Mouse (Mus musculus) R1 (cell line): Measurements from ENCODE around the gene Prokr2.

Source experiments
- DNase-seq: peaks from one replicate; pipeline ENCODE4 v3.0.0-alpha.2; 2018; ENCODE audit warnings: low read depth, low spot score

Gene Prokr2

DNA sequence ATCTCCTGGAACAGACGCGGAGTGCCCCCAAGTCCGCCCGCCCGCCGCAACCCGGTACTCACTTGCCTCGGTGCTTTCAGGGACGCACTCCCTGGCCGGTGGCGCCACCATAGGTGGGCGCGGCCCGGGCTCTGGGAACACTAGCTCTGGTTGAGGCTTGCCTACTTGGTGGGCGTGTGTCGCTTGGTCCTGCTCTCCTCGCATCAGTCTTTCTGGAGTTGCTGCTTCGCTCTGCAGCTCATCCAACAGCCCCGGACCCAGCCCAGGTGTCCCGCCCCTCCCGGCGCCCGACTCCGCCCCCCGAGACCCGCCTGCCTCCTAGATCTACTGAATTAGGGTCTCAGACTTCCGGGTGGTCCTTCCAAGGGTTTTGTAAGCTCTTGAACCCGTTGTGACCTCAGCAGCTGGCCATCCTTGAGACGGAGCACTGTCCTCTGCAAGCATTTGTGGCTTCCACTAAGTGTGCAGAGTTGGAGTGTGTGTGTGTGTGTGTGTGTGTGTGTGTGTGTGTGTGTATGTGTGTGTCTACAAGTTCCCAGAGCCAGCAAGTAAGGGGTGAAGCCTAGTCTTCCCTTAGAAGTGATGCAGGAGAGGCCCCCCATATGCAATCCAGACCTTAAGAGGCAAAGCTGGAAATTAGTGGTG is at the start of gene Prokr2:
Gene Prokr2, minus strand, starts transcription at position 254 of the 645 bp plus-strand sequence.
- peak; percentile 62 for DNase-seq

DNA sequence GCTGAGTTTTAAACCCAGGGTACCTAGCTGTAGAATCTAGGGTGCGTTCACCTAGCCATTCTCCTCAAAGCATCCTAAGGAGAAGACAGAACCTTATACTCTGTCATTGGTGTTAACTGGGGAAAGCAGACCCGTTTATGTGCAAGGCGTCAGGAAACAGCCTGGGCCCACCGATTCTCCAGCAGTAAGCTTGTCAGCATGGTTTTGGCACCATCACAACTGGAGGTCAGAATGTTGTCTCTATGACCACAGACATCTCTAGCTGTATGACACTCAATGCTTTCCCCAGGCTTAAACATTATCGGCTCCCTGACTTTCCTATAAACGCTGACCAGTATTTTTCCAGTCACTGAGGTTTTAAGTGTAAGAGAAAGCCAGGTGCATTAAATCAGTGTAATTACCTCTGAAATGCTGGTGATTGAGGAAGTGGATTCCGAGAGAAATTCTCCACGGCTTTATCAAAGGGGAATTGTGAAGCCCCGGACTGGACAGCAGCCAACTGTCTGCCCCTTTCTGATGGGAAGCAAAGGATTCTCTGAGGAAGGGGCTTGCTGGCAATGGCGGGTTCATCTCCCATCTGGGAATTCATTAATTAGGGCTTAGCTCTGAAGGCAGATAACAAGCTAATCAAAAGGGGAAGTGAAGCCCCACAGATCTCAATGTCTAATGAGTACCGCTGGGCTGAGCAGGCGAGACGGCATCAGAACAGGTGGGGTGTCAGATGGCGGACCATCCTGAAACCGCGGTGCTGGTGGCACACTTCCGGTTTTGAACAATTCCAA is 42.1 kb upstream of the Prokr2 start:
- DNase-seq = no peak

DNA sequence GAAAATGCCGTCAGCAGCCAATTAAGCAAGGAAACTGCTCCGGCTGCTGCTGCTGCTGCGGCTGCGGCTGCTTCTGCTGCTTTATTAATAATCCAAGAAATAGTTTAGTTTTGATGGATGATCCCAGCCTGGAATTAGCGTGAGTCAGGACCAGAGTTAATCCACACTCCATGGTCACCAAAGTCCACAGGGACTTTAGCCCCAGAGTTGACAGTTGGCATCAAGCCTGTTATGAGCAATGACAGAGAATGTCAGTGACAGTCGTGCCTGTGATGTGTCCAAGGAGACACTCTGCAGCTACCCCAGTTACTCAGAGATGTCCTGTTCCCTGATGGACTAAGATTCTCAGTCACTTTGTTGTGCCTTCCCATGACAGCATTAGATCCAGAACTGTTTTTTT is 40.3 kb upstream of the Prokr2 start:
- no peak for DNase-seq

DNA sequence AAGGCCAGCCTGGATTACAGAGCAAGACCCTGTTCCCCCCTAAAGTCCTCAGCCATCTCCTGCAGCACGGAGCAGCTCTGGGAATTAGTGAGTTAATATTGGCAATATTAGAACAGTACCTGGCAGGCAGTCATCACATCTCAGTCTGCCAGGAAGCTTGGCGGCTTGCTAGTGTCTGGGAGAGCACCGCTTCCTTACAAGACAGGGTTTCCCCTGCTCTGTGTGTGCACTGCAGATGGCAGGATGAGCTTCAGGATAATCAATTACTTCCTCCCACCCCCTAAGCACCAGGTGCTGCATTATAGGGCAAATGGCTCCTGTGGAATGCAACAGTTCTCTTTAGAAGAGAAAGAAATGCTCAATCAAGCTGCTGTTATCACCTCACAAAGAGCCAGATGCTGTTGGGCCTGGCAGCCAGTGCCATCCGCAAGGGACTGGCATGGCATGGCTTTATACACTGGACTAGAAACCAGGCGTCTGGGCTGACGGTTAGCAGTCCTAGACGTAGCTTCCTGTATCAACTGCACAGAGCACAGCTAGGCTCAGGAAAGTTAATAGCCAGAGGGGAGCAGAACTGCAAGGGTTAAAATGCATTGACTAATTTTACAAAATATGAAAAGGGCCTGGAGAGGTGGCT is 38.3 kb upstream of the Prokr2 start:
- DNase-seq = no peak

DNA sequence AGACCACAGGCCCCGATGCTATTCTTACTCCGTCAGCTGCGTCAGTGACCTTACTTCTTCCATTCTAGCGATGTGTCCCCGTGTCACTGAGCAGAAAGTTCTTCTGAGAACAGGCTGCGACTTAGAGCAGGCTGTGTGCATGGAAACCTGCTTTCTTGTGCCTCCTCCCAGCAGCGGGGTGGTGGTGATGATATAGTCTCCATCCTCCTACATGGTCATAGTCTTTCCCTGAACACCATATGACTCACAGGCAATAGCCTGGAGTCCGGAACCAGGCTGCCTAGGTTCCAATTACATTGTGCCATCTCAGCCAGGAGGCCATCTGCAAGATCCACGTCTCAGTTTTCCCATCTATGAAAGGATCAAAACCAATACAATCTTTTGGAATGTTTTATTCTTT is 37.6 kb upstream of the Prokr2 start:
- no peak for DNase-seq

DNA sequence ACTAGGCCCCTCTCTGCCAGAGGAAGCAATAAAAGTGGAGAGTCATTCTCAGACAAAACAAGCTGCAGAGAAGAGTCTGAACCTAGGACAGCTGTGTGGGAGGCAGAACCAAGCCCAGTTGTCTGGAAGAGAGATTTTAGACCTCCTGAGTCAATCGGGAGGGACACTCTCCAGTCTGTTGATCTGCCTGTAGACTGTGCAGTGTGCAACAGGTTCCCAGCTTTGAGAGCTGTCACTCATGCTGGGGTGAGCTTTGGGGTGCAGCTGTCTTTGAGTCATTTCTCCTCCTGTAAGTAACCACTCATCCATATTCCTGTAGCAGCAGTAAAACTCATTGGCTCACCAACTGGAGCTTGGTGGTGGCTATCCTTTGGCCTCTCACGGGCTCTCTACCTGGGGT is 33.2 kb upstream of the Prokr2 start:
- DNase-seq = no peak

DNA sequence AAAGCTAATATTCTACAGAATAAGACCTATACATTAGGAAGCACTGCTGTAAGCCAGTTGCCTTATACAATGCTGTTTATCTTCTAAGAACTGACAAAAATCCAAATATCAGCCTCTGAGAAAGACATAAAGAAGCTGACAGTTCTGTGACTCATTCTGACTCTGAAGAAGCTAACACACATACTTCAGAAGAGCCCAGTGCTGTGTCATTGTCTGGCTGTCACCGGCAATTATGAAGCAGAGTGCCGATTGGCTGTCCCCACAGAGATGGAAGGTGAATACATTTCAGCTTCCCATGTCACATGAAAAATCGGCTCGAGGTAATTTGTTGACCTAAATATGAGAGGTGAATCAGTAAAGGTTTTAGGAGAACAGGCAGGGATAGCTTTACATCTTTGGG is 24.9 kb upstream of the Prokr2 start:
- no peak for DNase-seq

DNA sequence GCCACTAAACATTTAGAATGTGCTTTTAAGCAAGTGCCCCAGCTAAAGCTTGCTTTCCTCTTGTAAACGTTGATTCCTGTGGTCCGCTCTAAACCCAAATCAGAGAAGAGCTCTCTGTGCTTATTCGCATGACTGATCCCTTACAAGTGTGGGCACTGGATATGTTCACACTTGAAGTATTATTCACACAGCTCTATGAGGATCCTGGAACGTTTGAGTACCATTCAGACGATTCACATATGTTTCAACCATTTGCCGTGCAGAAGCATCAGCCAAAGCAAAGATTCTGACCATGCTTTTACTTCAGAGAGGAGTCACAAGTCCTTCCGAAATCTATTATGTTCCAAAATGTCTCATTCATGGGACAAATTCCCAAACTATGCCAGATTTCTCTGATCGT is 12.9 kb upstream of the Prokr2 start:
- DNase-seq = no peak

DNA sequence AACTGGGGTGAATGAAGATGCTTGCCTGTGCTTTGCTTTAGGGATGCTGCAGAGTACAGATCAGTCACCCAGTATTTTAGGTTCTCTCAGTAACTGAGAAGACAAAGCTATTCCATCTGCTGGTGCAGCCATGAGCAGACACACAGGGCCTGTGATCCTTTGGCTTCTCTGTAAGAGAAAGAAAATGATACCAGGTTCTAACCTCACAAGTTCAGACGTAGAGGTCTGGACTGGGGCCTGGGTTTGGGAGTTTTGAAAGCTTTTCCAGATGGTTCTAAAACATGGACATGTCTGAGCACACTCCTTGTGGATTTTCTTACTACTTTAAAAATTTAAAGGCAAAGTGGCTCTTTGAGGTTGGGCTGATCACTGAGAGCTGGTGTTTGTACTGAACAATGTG is 10.5 kb upstream of the Prokr2 start:
- DNase-seq = no peak

DNA sequence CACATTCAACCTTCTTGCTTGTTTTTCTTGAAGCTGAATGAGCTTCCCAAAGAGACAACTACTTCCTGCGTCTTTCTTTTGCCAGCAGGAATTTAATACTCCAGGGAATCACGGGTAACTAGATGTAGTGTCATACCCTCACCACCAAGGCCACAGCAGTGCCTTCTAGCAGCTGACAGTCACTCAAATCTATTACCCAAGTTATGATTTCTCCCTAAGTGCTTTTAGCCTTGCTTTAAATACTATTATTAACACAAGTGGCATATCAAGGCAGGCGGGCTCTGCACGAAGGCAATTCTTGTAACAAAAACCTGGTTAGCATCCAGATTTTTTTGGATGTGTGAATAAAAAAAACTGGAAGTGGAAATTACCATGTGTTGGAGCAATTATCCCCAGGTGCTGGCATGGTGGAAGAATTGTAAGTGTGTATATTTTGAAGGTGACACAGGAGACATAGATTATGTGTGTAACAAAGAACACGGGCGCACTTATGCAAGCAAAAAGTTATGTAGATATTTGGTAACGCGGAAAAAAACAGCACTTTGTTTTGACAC is 5.4 kb upstream of the Prokr2 start:
- no peak for DNase-seq

DNA sequence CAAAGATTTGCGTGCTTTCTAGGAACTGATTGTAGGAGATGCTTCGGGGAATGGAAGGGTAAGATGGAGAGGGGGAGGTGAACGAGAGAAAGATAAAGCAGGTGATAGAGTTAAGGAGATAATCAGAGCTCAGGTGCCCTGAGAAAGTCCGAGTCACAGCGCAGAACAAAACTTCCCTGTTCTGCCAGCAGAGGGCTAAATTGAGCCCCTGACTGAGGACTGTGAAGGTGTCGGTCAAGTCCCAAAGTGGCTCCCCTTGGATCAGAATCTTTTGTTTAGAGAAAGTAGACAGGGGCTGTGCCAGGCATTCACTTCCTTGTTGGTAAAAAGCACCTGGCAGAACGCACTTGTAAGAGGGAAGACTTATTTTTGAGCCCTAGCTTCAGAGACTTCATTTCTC is 4.3 kb upstream of the Prokr2 start:
- DNase-seq = peak; percentile 62

DNA sequence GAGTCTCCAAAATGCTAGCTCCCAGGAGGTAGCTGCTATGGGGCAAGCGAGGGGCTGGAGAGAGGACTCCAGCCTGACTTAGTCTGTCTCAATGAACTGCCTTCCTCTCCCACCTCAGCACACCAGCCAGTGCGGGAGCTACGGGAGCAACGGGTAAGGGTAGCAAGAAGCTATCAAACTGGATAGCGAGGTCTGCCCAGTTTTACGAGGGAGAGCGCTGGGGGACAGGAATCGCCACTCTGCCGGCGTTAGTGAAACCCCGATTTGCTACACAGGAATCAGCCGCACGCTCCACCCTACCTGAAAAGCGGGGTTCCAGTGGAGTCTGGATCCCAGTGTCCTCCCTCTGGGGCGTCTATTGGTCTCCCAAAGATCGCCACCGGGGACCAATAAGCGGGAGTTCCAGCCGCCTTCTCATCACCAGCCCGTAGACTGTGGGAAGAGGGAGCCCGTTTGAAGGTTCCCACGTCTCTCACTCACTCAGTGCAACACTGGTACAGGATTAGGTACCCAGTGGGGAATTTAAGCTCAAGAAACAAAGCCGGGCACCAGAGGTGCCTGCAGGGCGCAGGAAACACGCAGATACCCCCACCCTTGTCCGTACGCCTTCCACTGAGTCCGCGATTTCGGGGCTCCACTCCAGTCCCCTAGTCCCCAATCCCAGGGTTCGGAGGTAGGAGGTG is 595 bp downstream of the Prokr2 start:
- DNase-seq = peak; percentile 21

DNA sequence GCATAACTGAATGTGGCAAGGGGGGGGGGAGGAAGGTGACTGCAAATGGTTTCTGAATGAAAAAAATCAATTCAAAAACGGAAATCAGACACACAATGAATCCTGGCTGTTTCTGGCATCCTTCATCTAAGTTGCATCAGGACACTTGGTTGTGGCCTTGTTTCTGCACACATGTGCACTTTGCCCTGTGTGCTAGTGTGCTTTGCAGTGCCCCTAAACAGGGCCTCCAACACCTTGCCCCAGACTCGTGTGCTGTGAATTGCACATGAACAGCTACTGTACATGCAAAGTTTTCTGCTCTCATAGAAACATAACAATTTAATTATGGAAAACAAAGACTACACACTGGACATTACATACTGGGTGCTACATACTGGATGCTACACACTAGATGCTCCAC is 2.9 kb downstream of the Prokr2 start:
- no peak for DNase-seq

DNA sequence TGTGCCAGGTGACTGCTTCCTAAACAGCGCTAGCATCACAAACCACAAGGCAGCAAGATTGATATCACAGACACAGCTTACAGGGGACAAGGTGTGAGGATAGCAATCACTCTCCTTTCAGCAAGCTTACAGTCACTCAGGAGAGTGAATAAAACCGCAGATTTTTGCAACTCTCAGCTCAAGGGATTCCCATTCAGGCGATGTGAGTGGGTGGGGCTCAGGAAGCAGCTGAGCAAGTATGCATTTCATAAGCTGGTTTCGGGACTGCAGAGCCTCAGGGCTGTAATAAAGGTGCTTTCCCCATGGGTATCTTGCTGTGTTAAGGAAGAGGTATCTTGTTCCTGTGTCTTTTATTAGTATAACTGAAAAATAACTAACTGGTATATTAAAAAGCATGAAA is 5.6 kb downstream of the Prokr2 start:
- no peak for DNase-seq

DNA sequence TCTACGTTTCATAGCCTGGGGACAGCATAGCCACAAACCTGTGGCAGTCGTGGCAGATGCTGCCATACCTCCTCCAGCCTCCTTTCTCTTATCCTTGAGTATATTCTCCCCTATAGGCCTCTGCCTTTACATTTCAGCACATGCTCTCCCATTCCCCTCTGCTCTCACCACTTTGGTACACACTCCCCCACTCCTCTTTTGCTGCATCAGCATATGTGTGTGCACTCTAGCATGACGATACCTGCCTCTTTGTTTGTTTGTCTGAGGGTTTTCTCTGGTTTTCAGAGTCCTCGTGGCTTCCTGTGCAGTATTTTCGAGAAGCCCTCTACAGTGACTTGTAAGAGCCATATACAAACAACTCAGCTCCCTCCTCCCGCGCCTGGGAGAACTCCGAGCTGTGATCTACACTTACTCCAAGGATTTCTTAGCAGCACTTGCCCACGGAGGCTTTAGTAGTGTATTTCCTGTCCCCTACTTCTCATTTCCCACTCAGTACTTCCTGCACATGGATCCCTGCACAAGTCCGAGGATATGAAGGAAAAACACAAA is 6.6 kb downstream of the Prokr2 start:
- DNase-seq = no peak

DNA sequence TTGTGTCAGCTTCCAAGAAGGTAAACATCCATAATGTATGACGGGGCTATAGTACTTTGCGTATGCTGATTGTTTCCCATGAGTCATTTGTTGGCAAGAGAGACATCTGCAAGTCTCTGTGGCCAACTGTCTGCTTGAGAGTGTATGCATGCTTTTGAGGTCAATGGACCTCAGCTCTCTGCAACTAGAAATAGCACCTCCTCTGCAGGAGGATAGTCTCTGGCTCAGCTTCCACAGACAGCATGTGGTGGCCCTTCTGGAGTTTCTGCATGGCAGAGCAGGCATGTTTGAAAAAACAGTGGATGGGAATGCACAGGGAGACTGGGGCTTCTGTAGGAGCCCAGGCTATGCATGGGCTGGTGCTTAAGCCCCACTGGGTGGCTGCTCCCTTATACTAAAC is 7.8 kb downstream of the Prokr2 start:
- DNase-seq = no peak

DNA sequence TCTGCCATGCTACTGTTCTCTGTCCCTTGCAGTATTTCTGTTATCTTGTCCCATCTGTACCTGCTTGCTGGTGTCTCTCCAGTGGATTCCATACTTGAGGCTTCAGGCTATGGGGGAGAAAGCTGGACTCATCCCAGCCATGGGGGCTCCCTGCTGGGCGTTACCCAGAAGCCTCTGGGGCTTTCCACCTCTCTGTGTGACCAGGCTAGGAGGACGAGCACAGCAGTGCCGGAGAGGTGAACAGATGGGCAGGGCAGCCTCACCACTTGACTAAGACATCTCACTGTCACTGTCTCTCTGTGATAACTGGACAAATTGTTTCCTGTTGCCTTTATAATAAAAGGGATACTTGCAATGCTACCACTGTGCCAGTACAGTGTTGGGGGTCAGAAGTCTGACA is 9.5 kb downstream of the Prokr2 start:
- DNase-seq = no peak

DNA sequence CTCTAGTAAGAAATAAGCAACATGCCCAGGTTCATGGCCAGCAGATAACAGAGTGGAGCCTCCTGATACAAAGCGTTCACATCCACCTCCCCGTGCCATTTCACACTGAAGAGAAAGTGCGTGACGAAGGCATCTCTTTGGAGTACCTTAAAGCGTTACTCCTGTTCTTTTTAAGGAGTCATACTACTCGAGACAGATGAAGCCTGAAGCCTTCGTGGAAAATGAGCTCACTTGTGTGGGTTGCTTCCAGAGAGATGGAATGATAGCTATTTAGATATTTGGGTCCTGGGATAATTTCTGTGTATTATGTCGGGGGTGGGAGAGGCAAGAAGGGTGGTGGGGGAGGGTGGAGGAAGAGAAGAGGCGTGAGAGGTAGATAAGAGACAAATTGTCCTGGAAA is 10.1 kb downstream of the Prokr2 start:
- no peak for DNase-seq

DNA sequence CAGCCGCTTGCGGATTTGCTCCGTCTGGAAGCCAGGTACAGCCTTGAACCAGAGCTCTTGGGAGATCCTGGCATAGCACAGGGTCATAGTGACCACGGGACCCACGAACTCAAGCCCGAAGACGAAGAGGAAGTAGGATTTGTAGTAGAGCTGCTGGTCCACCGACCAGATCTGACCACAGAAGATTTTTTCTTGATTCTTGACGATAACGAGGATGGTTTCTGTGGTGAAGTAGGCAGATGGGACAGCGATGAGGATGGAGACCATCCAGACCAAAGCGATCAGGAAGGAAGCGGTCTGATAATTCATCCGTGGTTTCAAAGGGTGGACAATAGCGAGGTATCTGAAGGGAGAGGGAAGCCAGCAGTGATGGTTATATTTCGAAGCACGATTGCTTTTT is 11.5 kb downstream of the Prokr2 start:
- no peak for DNase-seq

DNA sequence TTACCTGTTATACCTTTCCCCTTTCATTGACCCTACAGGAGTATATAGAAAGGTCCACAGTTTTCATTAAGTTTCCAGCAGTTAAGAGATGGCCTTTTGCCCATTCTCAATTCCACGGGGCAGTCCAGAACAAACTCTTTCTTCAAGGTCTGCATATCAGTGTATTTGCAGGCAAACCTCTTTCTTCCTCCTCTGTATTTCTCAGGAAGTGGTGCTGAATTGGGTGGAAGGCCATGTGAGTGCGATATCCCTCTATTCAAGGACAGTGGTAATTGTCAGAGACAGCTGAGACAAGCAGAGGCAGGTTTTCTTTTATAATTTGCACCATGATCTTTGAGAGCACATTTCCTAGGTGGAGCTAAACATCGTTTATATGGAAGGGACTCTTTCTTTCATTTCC is 16.8 kb downstream of the Prokr2 start:
- no peak for DNase-seq

DNA sequence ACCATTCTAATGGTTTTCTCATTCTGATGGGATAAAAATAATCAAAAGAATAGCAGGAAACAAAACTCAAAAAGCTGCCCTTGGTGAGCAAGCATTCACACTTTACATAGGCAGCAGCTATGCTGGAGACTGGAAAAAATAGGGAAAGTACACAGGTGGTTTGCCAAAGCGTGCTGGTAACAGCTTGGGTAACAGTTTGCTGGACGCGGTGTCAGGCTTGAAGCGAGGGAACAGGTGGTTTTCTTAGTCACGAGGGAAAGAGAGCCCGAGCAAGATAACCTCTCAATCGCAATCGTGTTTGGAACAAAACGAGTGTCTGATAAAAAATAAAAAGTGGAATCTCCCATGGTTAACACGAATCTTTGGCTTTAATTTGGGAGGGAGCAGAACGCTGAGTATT is 41.4 kb downstream of the Prokr2 start:
- no peak for DNase-seq

DNA sequence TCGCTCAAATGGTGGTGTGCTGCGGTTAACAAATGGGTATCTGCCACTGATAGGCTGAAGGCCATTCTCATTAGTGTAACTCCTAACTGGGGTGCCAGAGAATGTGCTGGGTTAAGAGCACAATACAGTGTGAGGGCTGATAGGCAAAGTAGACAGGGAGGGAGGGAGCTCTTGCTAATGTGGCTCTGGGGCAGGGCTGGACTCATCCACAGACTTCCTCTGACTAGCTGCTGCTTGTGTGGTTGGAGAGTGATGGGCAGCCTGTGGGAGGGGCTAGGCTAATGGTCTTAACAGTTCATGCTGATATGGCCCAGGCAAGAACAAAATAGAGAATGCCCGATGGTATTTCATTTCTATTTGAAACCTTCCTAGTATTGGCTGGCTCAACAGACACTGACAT is 44.0 kb downstream of the Prokr2 start:
- no peak for DNase-seq
